Mouse (Mus musculus): ENCODE measurements at regions not wholly inside any gene's neighbourhood (a gene's known extent, or its start where the extent isn't known, plus 50 kb on each side); places are given as distances from the start of the nearest gene placed in this dataset.

- no peaks in the 10 kb centered on the region for H3K4me1 ChIP-seq (ENCODE audit: control insufficient read depth, insufficient read depth, low read length)
- ATAC-seq (ENCODE audit: insufficient number of reproducible peaks, low FRiP score, low TSS enrichment, low read depth): 0 out of 2 replicates have a peak, but pooled peaks have one; percentile 24
Measured at GRCm38 (mm10) chr17:78023507-78024355, 176.3 kb upstream of the Crim1 start.

GRCm38 (mm10) chr17:78024356-78024723 is 175.7 kb upstream of the Crim1 start:
- ATAC-seq (ENCODE audit: insufficient number of reproducible peaks, low FRiP score, low TSS enrichment, low read depth): no peak
- WGBS: 59% methylated on average over 3 of the region's 3 CpGs
- Histone ChIP-seq H3K4me1 (ENCODE audit: control insufficient read depth, insufficient read depth, low read length) (no peaks in the 10 kb centered on the region), H3K36me3 (ENCODE audit: control insufficient read depth, insufficient read depth, low read length) (no peaks in the 10 kb centered on the region), H3K9me3 (ENCODE audit: control insufficient read depth, low read length) (no peaks in the 10 kb centered on the region), H3K27me3 (ENCODE audit: control insufficient read depth, insufficient read depth, low read length) (no peaks in the 10 kb centered on the region), H3K4me2 (ENCODE audit: low read depth, severe bottlenecking) (no peak overlapping the region), H3K27ac (replicated peaks; ENCODE audit: low read depth, low read length) (no peak overlapping the region), H3K9ac (ENCODE audit: low read length) (no peak overlapping the region), H3K4me3 (ENCODE audit: low read depth, low read length) (no peak overlapping the region)
- DNase-seq (ENCODE audit: low spot score): no peak

More at GRCm38 (mm10) chr17:78023507-78024355, 176.3 kb upstream of the Crim1 start:
- DNase-seq (ENCODE audit: low spot score): no peak
- Histone ChIP-seq H3K27me3 (ENCODE audit: control insufficient read depth, insufficient read depth, low read length) (no peaks in the 10 kb centered on the region), H3K4me2 (ENCODE audit: low read depth, severe bottlenecking) (no peak overlapping the region), H3K9me3 (ENCODE audit: control insufficient read depth, low read length) (no peaks in the 10 kb centered on the region), H3K9ac (ENCODE audit: low read length) (no peak overlapping the region), H3K4me3 (ENCODE audit: low read depth, low read length) (no peak overlapping the region), H3K36me3 (ENCODE audit: control insufficient read depth, insufficient read depth, low read length) (no peaks in the 10 kb centered on the region), H3K27ac (replicated peaks; ENCODE audit: low read depth, low read length) (no peak overlapping the region)
- 18% methylated on average over 8 of the region's 8 CpGs for WGBS

- Histone ChIP-seq H3K27me3 (ENCODE audit: control insufficient read depth, insufficient read depth, low read length) (no peaks in the 10 kb centered on the region), H3K4me1 (ENCODE audit: control insufficient read depth, insufficient read depth, low read length) (no peaks in the 10 kb centered on the region), H3K27ac (replicated peaks; ENCODE audit: low read depth, low read length) (no peak overlapping the region), H3K4me2 (ENCODE audit: low read depth, severe bottlenecking) (no peak overlapping the region), H3K4me3 (ENCODE audit: low read depth, low read length) (no peak overlapping the region), H3K9ac (ENCODE audit: low read length) (no peak overlapping the region), H3K36me3 (ENCODE audit: control insufficient read depth, insufficient read depth, low read length) (no peaks in the 10 kb centered on the region), H3K9me3 (ENCODE audit: control insufficient read depth, low read length) (no peaks in the 10 kb centered on the region)
- DNase-seq (ENCODE audit: low spot score): no peak
- WGBS: 14% methylated on average over 7 of the region's 7 CpGs
- ATAC-seq (ENCODE audit: insufficient number of reproducible peaks, low FRiP score, low TSS enrichment, low read depth): no peak
Measured at GRCm38 (mm10) chr17:78025294-78025693, 174.8 kb upstream of the Crim1 start.

GRCm38 (mm10) chr17:78035648-78036047 is 164.4 kb upstream of the Crim1 start:
- H3K4me2 ChIP-seq (ENCODE audit: low read depth, severe bottlenecking): no peak overlapping the region
- WGBS: 77% methylated on average over 3 of the region's 3 CpGs
- no peaks in the 10 kb centered on the region for H3K9me3 ChIP-seq (ENCODE audit: control insufficient read depth, low read length)
- H3K27ac ChIP-seq (replicated peaks; ENCODE audit: low read depth, low read length): no peak overlapping the region
- no peaks in the 10 kb centered on the region for H3K36me3 ChIP-seq (ENCODE audit: control insufficient read depth, insufficient read depth, low read length)
- DNase-seq (ENCODE audit: low spot score): no peak
- no peak overlapping the region for H3K4me3 ChIP-seq (ENCODE audit: low read depth, low read length)
- H3K9ac ChIP-seq (ENCODE audit: low read length): no peak overlapping the region
- no peaks in the 10 kb centered on the region for H3K27me3 ChIP-seq (ENCODE audit: control insufficient read depth, insufficient read depth, low read length)
- no peaks in the 10 kb centered on the region for H3K4me1 ChIP-seq (ENCODE audit: control insufficient read depth, insufficient read depth, low read length)
- no peak for ATAC-seq (ENCODE audit: insufficient number of reproducible peaks, low FRiP score, low TSS enrichment, low read depth)

- Histone ChIP-seq H3K27me3 (ENCODE audit: control insufficient read depth, insufficient read depth, low read length) (no peaks in the 10 kb centered on the region), H3K9ac (ENCODE audit: low read length) (no peak overlapping the region), H3K36me3 (ENCODE audit: control insufficient read depth, insufficient read depth, low read length) (no peaks in the 10 kb centered on the region), H3K4me1 (ENCODE audit: control insufficient read depth, insufficient read depth, low read length) (no peaks in the 10 kb centered on the region), H3K4me3 (ENCODE audit: low read depth, low read length) (no peak overlapping the region), H3K27ac (replicated peaks; ENCODE audit: low read depth, low read length) (no peak overlapping the region), H3K4me2 (ENCODE audit: low read depth, severe bottlenecking) (no peak overlapping the region), H3K9me3 (ENCODE audit: control insufficient read depth, low read length) (no peaks in the 10 kb centered on the region)
- 85% methylated on average over 1 of the region's 1 CpGs for WGBS
- no peak for DNase-seq (ENCODE audit: low spot score)
- ATAC-seq (ENCODE audit: insufficient number of reproducible peaks, low FRiP score, low TSS enrichment, low read depth): no peak
Measured at GRCm38 (mm10) chr17:78040338-78040737, 159.7 kb upstream of the Crim1 start.

GRCm38 (mm10) chr17:78041204-78041603 is 158.8 kb upstream of the Crim1 start:
- Histone ChIP-seq H3K4me2 (ENCODE audit: low read depth, severe bottlenecking) (no peak overlapping the region), H3K36me3 (ENCODE audit: control insufficient read depth, insufficient read depth, low read length) (no peaks in the 10 kb centered on the region), H3K27ac (replicated peaks; ENCODE audit: low read depth, low read length) (no peak overlapping the region), H3K4me3 (ENCODE audit: low read depth, low read length) (no peak overlapping the region), H3K27me3 (ENCODE audit: control insufficient read depth, insufficient read depth, low read length) (no peaks in the 10 kb centered on the region), H3K4me1 (ENCODE audit: control insufficient read depth, insufficient read depth, low read length) (no peaks in the 10 kb centered on the region), H3K9ac (ENCODE audit: low read length) (no peak overlapping the region), H3K9me3 (ENCODE audit: control insufficient read depth, low read length) (no peaks in the 10 kb centered on the region)
- DNase-seq (ENCODE audit: low spot score) (no peak), ATAC-seq (ENCODE audit: insufficient number of reproducible peaks, low FRiP score, low TSS enrichment, low read depth) (no peak)
- 76% methylated on average over 4 of the region's 4 CpGs for WGBS

GRCm38 (mm10) chr17:78049766-78050165 is 150.3 kb upstream of the Crim1 start:
- WGBS: 86% methylated on average over 9 of the region's 9 CpGs
- Histone ChIP-seq H3K4me1 (ENCODE audit: control insufficient read depth, insufficient read depth, low read length) (no peaks in the 10 kb centered on the region), H3K4me3 (ENCODE audit: low read depth, low read length) (no peak overlapping the region), H3K4me2 (ENCODE audit: low read depth, severe bottlenecking) (no peak overlapping the region), H3K9ac (ENCODE audit: low read length) (no peak overlapping the region), H3K9me3 (ENCODE audit: control insufficient read depth, low read length) (no peaks in the 10 kb centered on the region), H3K36me3 (ENCODE audit: control insufficient read depth, insufficient read depth, low read length) (no peaks in the 10 kb centered on the region), H3K27me3 (ENCODE audit: control insufficient read depth, insufficient read depth, low read length) (no peaks in the 10 kb centered on the region), H3K27ac (replicated peaks; ENCODE audit: low read depth, low read length) (no peak overlapping the region)
- DNase-seq (ENCODE audit: low spot score): no peak
- no peak for ATAC-seq (ENCODE audit: insufficient number of reproducible peaks, low FRiP score, low TSS enrichment, low read depth)

GRCm38 (mm10) chr17:78050203-78050602 is 149.8 kb upstream of the Crim1 start:
- Histone ChIP-seq H3K27me3 (ENCODE audit: control insufficient read depth, insufficient read depth, low read length) (no peaks in the 10 kb centered on the region), H3K4me3 (ENCODE audit: low read depth, low read length) (no peak overlapping the region), H3K36me3 (ENCODE audit: control insufficient read depth, insufficient read depth, low read length) (no peaks in the 10 kb centered on the region), H3K9me3 (ENCODE audit: control insufficient read depth, low read length) (no peaks in the 10 kb centered on the region), H3K9ac (ENCODE audit: low read length) (no peak overlapping the region), H3K4me1 (ENCODE audit: control insufficient read depth, insufficient read depth, low read length) (no peaks in the 10 kb centered on the region), H3K4me2 (ENCODE audit: low read depth, severe bottlenecking) (no peak overlapping the region), H3K27ac (replicated peaks; ENCODE audit: low read depth, low read length) (no peak overlapping the region)
- DNase-seq (ENCODE audit: low spot score) (no peak), ATAC-seq (ENCODE audit: insufficient number of reproducible peaks, low FRiP score, low TSS enrichment, low read depth) (no peak)
- WGBS: 86% methylated on average over 7 of the region's 7 CpGs

- Histone ChIP-seq H3K4me3 (ENCODE audit: low read depth, low read length) (no peak overlapping the region), H3K9me3 (ENCODE audit: control insufficient read depth, low read length) (no peaks in the 10 kb centered on the region), H3K9ac (ENCODE audit: low read length) (no peak overlapping the region), H3K4me2 (ENCODE audit: low read depth, severe bottlenecking) (no peak overlapping the region), H3K36me3 (ENCODE audit: control insufficient read depth, insufficient read depth, low read length) (no peaks in the 10 kb centered on the region), H3K27me3 (ENCODE audit: control insufficient read depth, insufficient read depth, low read length) (no peaks in the 10 kb centered on the region), H3K27ac (replicated peaks; ENCODE audit: low read depth, low read length) (no peak overlapping the region), H3K4me1 (ENCODE audit: control insufficient read depth, insufficient read depth, low read length) (no peaks in the 10 kb centered on the region)
- DNase-seq (ENCODE audit: low spot score) (no peak), ATAC-seq (ENCODE audit: insufficient number of reproducible peaks, low FRiP score, low TSS enrichment, low read depth) (no peak)
Measured at GRCm38 (mm10) chr17:78075892-78076291, 124.2 kb upstream of the Crim1 start.

All from limb, embryonic 11.5 days (tissue).